Mouse (Mus musculus) inflammation-experienced regulatory T-cells, adult 16 weeks (primary cell): ENCODE measurements around the gene Olfr603. TPM values are rescaled to one million over a fixed set of nuclear protein-coding genes. Genes with fewer than 3 reads are reported as not detected.

Experiments used
- polyA plus RNA-seq: library from polyadenylated mRNA; unstranded; fragments of 100-300 nt; shearing (Covaris generic); gene quantifications from one replicate; pipeline ENCODE4 v1.2.1, GENCODE M21; 2017

The Olfr603 gene
- not detected for polyA plus RNA-seq

DNA sequence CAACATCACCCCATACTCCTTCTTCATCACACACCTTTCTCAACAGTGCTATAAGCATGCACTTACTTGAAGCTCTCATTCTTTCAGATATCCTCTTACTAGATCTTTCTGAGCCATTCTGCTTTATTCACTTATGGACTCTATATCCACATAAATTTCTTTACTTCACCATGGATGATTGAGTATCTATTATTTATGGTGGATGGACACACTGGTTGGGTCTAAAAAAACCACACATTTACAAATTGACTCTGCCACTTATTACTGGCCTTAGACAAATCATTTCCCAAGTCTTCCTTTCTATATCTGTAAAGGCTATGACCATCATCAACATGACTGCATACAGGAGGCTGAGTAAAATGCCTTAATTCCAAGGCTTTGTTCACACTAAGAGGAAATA is at the start of gene Olfr603:
Gene Olfr603, minus strand, starts transcription at position 101 of the 400 bp plus-strand sequence.

DNA sequence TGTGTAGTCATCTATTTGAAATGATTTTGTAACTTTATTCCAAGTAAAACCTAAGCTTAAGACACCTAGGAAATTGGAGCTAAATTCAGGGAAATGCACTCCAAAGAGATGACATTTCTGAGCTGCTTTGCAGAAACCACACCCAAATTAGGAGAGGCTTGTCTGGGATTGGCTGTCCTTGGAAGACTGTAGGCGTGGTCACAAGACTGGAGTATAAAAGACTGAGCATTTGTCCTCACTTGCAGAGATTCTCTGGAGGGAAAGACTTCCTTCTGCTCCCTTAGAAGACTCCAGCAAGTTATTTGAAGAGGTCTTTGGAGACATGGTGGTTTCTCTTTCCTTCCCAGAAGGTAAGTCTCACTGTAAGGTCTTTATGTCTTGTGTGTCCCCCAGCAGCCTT is 28.8 kb upstream of the Olfr603 start, which contains the start of gene Usp17lc:
Gene Usp17lc, plus strand, starts transcription at position 301 of the 400 bp plus-strand sequence.

GRCm38 (mm10) chr7:103362555-103362954 is 23.4 kb downstream of the Olfr603 start, which contains the start of gene Olfr601:
Olfr601 (minus strand) TSS chr7:103362655.

DNA sequence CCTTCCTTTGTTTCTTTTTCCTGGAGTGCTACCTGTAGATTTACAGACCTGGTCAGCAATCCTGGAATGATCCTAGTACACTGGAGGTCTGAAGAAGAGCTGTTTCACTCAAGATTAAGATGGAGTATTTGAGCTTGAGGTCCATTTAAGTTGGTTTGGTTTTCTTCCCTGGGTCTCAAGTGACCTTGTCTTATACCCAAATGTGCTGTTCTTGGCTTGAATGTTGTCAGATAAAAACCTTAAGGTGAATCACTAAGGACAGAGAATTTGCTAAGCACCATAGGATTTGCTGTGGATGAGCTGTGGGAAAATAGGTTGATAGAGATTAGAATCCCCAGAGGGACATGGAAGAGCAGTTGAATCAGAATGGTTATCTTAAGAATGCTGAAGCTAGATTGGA is 36.4 kb downstream of the Olfr603 start, which contains the start of gene Olfr600:
Gene Olfr600, minus strand, starts transcription at position 101 of the 400 bp plus-strand sequence.

DNA sequence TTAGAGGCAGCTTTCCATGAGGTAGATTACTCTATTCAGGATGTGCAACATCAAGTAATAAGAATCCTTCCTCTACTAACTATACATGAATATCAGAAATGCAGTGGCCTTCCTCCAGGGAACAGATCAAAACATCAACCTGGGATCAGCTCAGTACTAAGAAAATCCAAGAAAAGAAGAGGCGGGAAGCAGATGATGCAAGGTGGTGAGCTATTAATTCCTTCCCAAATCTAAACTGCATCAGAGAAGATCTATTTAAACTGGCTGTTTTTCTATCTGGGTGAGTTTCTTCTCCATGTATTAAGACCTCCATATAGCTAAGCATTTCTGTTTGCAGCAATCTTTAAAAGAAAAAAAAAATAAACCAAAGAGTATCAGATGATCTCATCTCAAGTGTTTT is 50.4 kb downstream of the Olfr603 start, which contains the start of gene Olfr599:
Gene Olfr599, plus strand, starts transcription at position 301 of the 400 bp plus-strand sequence.

Other genes with a start within 250 kb of the Olfr603 start
- not detected for gene Olfr588-ps1, start 245.3 kb downstream of the Olfr603 start, polyA plus RNA-seq
- not detected for gene Olfr589, start 229.8 kb downstream of the Olfr603 start, polyA plus RNA-seq
- not detected for gene Olfr591, start 207.8 kb downstream of the Olfr603 start, polyA plus RNA-seq
- 0.11 TPM for gene Olfr592, start 201.4 kb downstream of the Olfr603 start, polyA plus RNA-seq
- not detected for gene Olfr593, start 174.3 kb downstream of the Olfr603 start, polyA plus RNA-seq
- not detected for gene Olfr594, start 169.2 kb downstream of the Olfr603 start, polyA plus RNA-seq
- not detected for gene Usp17ld, start 133.7 kb downstream of the Olfr603 start, polyA plus RNA-seq
- gene Olfr596, start 80.5 kb downstream of the Olfr603 start, polyA plus RNA-seq, result not detected
- gene Olfr597, start 69.9 kb downstream of the Olfr603 start, polyA plus RNA-seq, result not detected
- not detected for gene Olfr598, start 62.6 kb downstream of the Olfr603 start, polyA plus RNA-seq
- not detected for gene Olfr599, start 50.3 kb downstream of the Olfr603 start, polyA plus RNA-seq
- not detected for gene Olfr600, start 36.5 kb downstream of the Olfr603 start, polyA plus RNA-seq
- gene Olfr601, start 23.5 kb downstream of the Olfr603 start, polyA plus RNA-seq, result not detected
- gene Usp17lc, start 28.9 kb upstream of the Olfr603 start, polyA plus RNA-seq, result not detected
- not detected for gene Olfr605, start 59.3 kb upstream of the Olfr603 start, polyA plus RNA-seq
- not detected for gene Olfr606, start 62.9 kb upstream of the Olfr603 start, polyA plus RNA-seq
- gene Olfr607, start 78.0 kb upstream of the Olfr603 start, polyA plus RNA-seq, result 0.07 TPM
- not detected for gene Olfr608, start 83.7 kb upstream of the Olfr603 start, polyA plus RNA-seq
- not detected for gene Olfr609, start 111.9 kb upstream of the Olfr603 start, polyA plus RNA-seq
- not detected for gene Olfr610, start 125.9 kb upstream of the Olfr603 start, polyA plus RNA-seq
- gene Olfr611, start 134.7 kb upstream of the Olfr603 start, polyA plus RNA-seq, result not detected
- not detected for gene Olfr612, start 156.5 kb upstream of the Olfr603 start, polyA plus RNA-seq
- not detected for gene Olfr613, start 161.9 kb upstream of the Olfr603 start, polyA plus RNA-seq
- gene Olfr615, start 169.9 kb upstream of the Olfr603 start, polyA plus RNA-seq, result not detected
- gene Olfr616, start 183.0 kb upstream of the Olfr603 start, polyA plus RNA-seq, result not detected
- gene Olfr617, start 186.9 kb upstream of the Olfr603 start, polyA plus RNA-seq, result not detected
- not detected for gene Olfr618, start 203.9 kb upstream of the Olfr603 start, polyA plus RNA-seq
- gene Olfr619, start 214.4 kb upstream of the Olfr603 start, polyA plus RNA-seq, result not detected
- gene Olfr620, start 226.4 kb upstream of the Olfr603 start, polyA plus RNA-seq, result not detected